14 mouse cellular contexts compared by ENCODE assay signal in genomic region chrX:21385221-21385620, GRCm38 (mm10).
DNase-seq lines count a peak whose midpoint lies in the region; ATAC-seq and TF ChIP-seq lines count a peak whose summit lies in the region.
"Had no signal": no experiment of that assay in that cellular context is flagged by ENCODE, and none has a peak within 500 bp of the region (broad histone marks: within the 10 kb centered on the region; RNA-seq: fewer than 3 reads in every experiment).

No protein-coding gene starts in this region.

- TF ChIP-seq EP300 in lung, postnatal 0 days (IDR thresholded peaks at IDR 0.05) = no peak
- TF ChIP-seq EP300 in MEL (IDR thresholded peaks at IDR 0.05; ENCODE audit: low read depth in 1 of 2, low read length in 2 of 2) = no peak

- no peak overlapping the region for H3K4me2 ChIP-seq in hindbrain, postnatal 0 days (ENCODE audit: low read depth, low read length)
- no peak overlapping the region for H3K4me2 ChIP-seq in hindbrain, embryonic 11.5 days (replicated peaks; ENCODE audit: low read depth, low read length)
- H3K4me2 ChIP-seq in lung, postnatal 0 days (replicated peaks; ENCODE audit: low read depth, low read length) = no peak overlapping the region
- H3K4me2 ChIP-seq: hindbrain, embryonic 13.5 days; neural tube, embryonic 12.5 days had no signal

- peak; percentile 70 for TF ChIP-seq RAD21 in MEL (IDR thresholded peaks at IDR 0.05; ENCODE audit: low read depth, low read length)

- WGBS in hindbrain, postnatal 0 days = 10% methylated on average over 2 of the region's 2 CpGs
- 13% methylated on average over 2 of the region's 2 CpGs for WGBS in hindbrain, embryonic 11.5 days
- WGBS in lung, postnatal 0 days = 5% methylated on average over 2 of the region's 2 CpGs
- WGBS in lung, adult 2 months = 12% methylated on average over 2 of the region's 2 CpGs

- peak; percentile 59 for TF ChIP-seq CTCF in hindbrain, postnatal 0 days (IDR thresholded peaks at IDR 0.05; ENCODE audit: low read depth)
- TF ChIP-seq CTCF in lung, postnatal 0 days (IDR thresholded peaks at IDR 0.05) = peak; percentile 43
- TF ChIP-seq CTCF in lung, adult 2 months (IDR thresholded peaks at IDR 0.05; ENCODE audit: insufficient read depth, low read length) = no peak
- peak in 1 of 3 experiments; percentile 55; a peak in 3 of 6 replicates for TF ChIP-seq CTCF in MEL (IDR thresholded peaks at IDR 0.05 in 2 of 3, conservative IDR thresholded peaks at IDR 0.05 in 1 of 3; ENCODE audit: control insufficient read depth in 1 of 3, insufficient read depth in 1 of 3, low read depth in 2 of 3, low read length in 3 of 3, poor library complexity in 1 of 3, severe bottlenecking in 1 of 3)

- no peak overlapping the region for H3K27ac ChIP-seq in hindbrain, postnatal 0 days
- H3K27ac ChIP-seq in hindbrain, embryonic 11.5 days (ENCODE audit: low read depth, low read length) = no peak overlapping the region
- no peak overlapping the region for H3K27ac ChIP-seq in lung, postnatal 0 days (ENCODE audit: low read length)
- H3K27ac ChIP-seq in MEL (ENCODE audit: control insufficient read depth, low read depth, low read length) = no peak overlapping the region
- H3K27ac ChIP-seq: hindbrain, embryonic 13.5 days; neural tube, embryonic 12.5 days had no signal

- DNase-seq in hindbrain, postnatal 0 days (ENCODE audit: low spot score) = peak; percentile 5
- DNase-seq in hindbrain, embryonic 11.5 days (ENCODE audit: low spot score) = no peak
- DNase-seq in lung, postnatal 0 days (ENCODE audit: low spot score) = no peak
- no peak for DNase-seq in lung, adult 2 months
- DNase-seq in MEL (ENCODE audit: low read depth, low spot score) = peak; percentile 14
- DNase-seq in retina, postnatal 1 day = peak; percentile 32
- DNase-seq in urinary bladder, postnatal 25 days (ENCODE audit: low spot score) = no peak
- DNase-seq: adrenal gland, postnatal 10 days; cerebellum, postnatal 14 days; kidney, adult 18-20 months; right cerebral cortex, postnatal 4 days; thymus, adult 18-20 months had no signal

- H3K79me2 ChIP-seq in MEL (ENCODE audit: control insufficient read depth, insufficient read depth, low read length, poor library complexity) = no peaks in the 10 kb centered on the region

- no peak overlapping the region for H3K4me3 ChIP-seq in hindbrain, postnatal 0 days (ENCODE audit: low read length)
- H3K4me3 ChIP-seq in hindbrain, embryonic 11.5 days (ENCODE audit: low read depth, low read length) = no peak overlapping the region
- no peak overlapping the region for H3K4me3 ChIP-seq in lung, postnatal 0 days (ENCODE audit: low read depth, low read length)
- H3K4me3 ChIP-seq in lung, adult 2 months (replicated peaks; ENCODE audit: extremely low read depth, low read depth, low read length) = no peak overlapping the region
- H3K4me3 ChIP-seq in MEL (ENCODE audit: control insufficient read depth in 1 of 2, insufficient read depth in 1 of 2, low read depth in 2 of 2, low read length in 2 of 2) = no peak overlapping the region
- H3K4me3 ChIP-seq: hindbrain, embryonic 13.5 days; neural tube, embryonic 12.5 days had no signal

- no peaks in the 10 kb centered on the region for H3K27me3 ChIP-seq in hindbrain, postnatal 0 days (ENCODE audit: insufficient read depth, low read length)
- no peaks in the 10 kb centered on the region for H3K27me3 ChIP-seq in hindbrain, embryonic 11.5 days (ENCODE audit: control insufficient read depth, insufficient read depth, low read length)
- H3K27me3 ChIP-seq in lung, postnatal 0 days (replicated peaks; ENCODE audit: insufficient read depth, low read length) = no peaks in the 10 kb centered on the region
- no peaks in the 10 kb centered on the region for H3K27me3 ChIP-seq in MEL (ENCODE audit: control insufficient read depth in 1 of 2, insufficient read depth in 2 of 2, low read length in 2 of 2)
- H3K27me3 ChIP-seq: hindbrain, embryonic 13.5 days; neural tube, embryonic 12.5 days had no signal

- no peak for TF ChIP-seq POLR2A in lung, adult 2 months (IDR thresholded peaks at IDR 0.05; ENCODE audit: borderline replicate concordance, extremely low read depth, low read depth, low read length)
- TF ChIP-seq POLR2A in MEL (IDR thresholded peaks at IDR 0.05; ENCODE audit: control insufficient read depth in 1 of 2, insufficient read depth in 1 of 2, low read depth in 1 of 2, low read length in 2 of 2, poor library complexity in 1 of 2) = no peak

- no peak for ATAC-seq in hindbrain, postnatal 0 days
- no peak for ATAC-seq in hindbrain, embryonic 11.5 days (ENCODE audit: low FRiP score)
- ATAC-seq in lung, postnatal 0 days = no peak

- no peak overlapping the region for H3K9ac ChIP-seq in hindbrain, postnatal 0 days (replicated peaks; ENCODE audit: low read length)
- no peak overlapping the region for H3K9ac ChIP-seq in hindbrain, embryonic 11.5 days (ENCODE audit: low read depth, low read length)
- H3K9ac ChIP-seq in lung, postnatal 0 days (replicated peaks; ENCODE audit: low read depth) = no peak overlapping the region
- no peak overlapping the region for H3K9ac ChIP-seq in MEL (ENCODE audit: control insufficient read depth, low read depth, low read length, poor library complexity, severe bottlenecking)
- H3K9ac ChIP-seq: hindbrain, embryonic 13.5 days; neural tube, embryonic 12.5 days had no signal

- no peaks in the 10 kb centered on the region for H3K4me1 ChIP-seq in hindbrain, postnatal 0 days (ENCODE audit: insufficient read depth, low read length)
- no peaks in the 10 kb centered on the region for H3K4me1 ChIP-seq in hindbrain, embryonic 11.5 days (replicated peaks; ENCODE audit: control insufficient read depth, insufficient read depth, low read length)
- no peaks in the 10 kb centered on the region for H3K4me1 ChIP-seq in lung, postnatal 0 days (ENCODE audit: insufficient read depth, low read depth, low read length)
- no peaks in the 10 kb centered on the region for H3K4me1 ChIP-seq in lung, adult 2 months (ENCODE audit: control insufficient read depth, insufficient read depth, low read length)
- no peaks in the 10 kb centered on the region for H3K4me1 ChIP-seq in MEL (ENCODE audit: control insufficient read depth in 1 of 2, insufficient read depth in 2 of 2, low read length in 2 of 2)
- H3K4me1 ChIP-seq: hindbrain, embryonic 13.5 days; neural tube, embryonic 12.5 days had no signal

- no peaks in the 10 kb centered on the region for H3K9me3 ChIP-seq in hindbrain, postnatal 0 days (ENCODE audit: low read length)
- no peaks in the 10 kb centered on the region for H3K9me3 ChIP-seq in hindbrain, embryonic 11.5 days (ENCODE audit: control insufficient read depth, low read length)
- H3K9me3 ChIP-seq in lung, postnatal 0 days (ENCODE audit: low read length) = no peaks in the 10 kb centered on the region
- no peaks in the 10 kb centered on the region for H3K9me3 ChIP-seq in MEL (replicated peaks; ENCODE audit: insufficient read depth, low read length)
- H3K9me3 ChIP-seq: hindbrain, embryonic 13.5 days; neural tube, embryonic 12.5 days had no signal

- H3K36me3 ChIP-seq in hindbrain, postnatal 0 days (ENCODE audit: insufficient read depth, low read length) = no peaks in the 10 kb centered on the region
- no peaks in the 10 kb centered on the region for H3K36me3 ChIP-seq in hindbrain, embryonic 11.5 days (ENCODE audit: control insufficient read depth, insufficient read depth, low read length)
- H3K36me3 ChIP-seq in lung, postnatal 0 days (ENCODE audit: insufficient read depth, low read length) = no peaks in the 10 kb centered on the region
- H3K36me3 ChIP-seq in MEL (ENCODE audit: control insufficient read depth in 1 of 2, insufficient read depth in 2 of 2, low read length in 2 of 2) = no peaks in the 10 kb centered on the region
- H3K36me3 ChIP-seq: hindbrain, embryonic 13.5 days; neural tube, embryonic 12.5 days had no signal

TF ChIP-seq in MEL, 35 proteins besides CTCF, POLR2A, EP300 and RAD21:
- TF ChIP-seq ZNF384 (IDR thresholded peaks at IDR 0.05; ENCODE audit: low read depth, low read length) (peak; percentile 86), SMC3 (IDR thresholded peaks at IDR 0.05; ENCODE audit: low read depth, low read length) (peak; percentile 53), BHLHE40 (IDR thresholded peaks at IDR 0.05; ENCODE audit: borderline replicate concordance, low read depth, low read length) (no peak)

Comparison
In these comparisons a context has a peak if more than half of its experiments do, and no peak if none do; other contexts are left out.
1. DNase-seq: peak in hindbrain, postnatal 0 days (single experiment), MEL (single experiment) and retina, postnatal 1 day (single experiment); none in hindbrain, embryonic 11.5 days (single experiment), lung, postnatal 0 days (single experiment), lung, adult 2 months (single experiment) and urinary bladder, postnatal 25 days (single experiment).